Mouse (Mus musculus) spleen, postnatal 10 days (tissue): ENCODE results near the gene Grin2a.

Source experiments
- DNase-seq, 2 experiments: peaks; one replicate each; pipeline ENCODE4 v3.0.0; 2021 to 2022; ENCODE audit warnings: low spot score in 2 of 2

The Grin2a gene

DNA sequence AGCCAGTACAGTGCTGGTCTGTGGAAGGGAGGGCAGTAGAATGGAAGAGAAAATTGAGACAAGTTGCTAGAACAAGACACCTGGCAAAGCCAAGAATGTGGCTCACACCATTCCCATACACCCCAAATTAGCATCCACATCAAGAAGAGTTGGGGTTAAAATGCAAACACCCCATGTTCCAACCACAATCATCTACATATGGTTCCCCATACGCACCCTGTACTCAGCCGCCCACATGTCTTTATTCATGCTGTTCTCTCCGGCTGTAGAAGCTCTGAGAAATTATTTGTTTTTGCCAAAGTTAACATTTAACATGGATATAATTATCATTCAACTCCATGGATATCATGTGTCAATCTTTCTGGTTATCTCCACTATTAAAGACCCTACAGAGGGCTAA is 22.7 kb downstream of the Grin2a start:
- no peak for DNase-seq

DNA sequence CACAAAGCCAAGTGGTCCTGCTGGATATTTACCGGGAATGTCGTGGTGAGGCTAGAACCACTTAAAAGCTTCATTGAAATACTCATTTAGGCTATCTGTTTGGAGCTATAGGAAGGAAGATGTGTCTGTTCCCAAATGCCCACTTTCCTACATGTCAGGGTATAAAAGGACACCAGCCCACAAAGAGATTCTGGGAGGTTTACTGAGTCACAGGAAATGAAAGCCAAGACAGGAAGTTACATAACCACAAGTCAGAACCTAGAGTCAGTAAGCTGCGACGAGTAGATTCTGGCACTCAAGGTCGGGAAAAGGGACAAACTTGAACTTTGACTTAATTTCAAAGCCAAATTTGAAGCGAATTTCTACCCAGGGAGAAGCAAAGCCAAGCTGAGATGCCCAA is 30.9 kb downstream of the Grin2a start:
- DNase-seq, result no peak

DNA sequence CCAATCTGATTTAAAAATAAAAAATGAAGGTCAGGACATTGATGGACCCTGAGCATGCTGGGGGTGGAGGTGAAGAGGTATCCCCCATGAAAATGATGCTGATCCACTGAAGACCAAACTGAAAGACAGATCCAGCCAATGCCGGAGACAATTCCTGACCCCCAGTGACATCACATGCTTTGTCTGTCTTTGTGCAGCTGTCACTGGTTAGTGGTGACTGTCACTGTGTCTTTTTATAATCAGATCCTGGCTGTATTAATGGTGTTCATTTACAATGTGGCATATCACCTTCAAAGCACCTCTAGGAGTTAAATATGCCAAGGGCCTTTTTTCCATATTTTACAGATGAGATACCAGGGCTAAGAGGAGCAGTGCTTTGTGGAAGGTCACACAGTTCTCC is 32.9 kb downstream of the Grin2a start:
- DNase-seq, result no peak

DNA sequence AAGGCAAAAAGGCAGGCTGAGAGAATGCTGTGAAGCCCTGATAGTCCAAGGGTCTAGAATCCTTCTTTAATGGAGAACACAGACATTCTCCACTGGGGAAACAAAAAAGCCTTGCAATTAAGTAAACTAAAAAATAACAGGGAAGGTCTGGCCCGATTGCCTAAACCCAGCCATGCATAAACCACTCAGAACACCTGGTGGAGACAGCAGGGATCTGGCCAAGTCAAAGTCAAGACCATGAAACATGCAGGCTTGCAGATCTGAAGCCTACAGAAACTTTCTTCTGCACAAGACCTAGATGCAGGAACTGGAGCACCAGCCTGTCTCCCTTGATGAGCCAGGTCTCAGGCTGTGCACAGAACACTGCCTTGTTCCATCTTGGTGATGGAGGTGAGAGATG is 36.0 kb downstream of the Grin2a start:
- no peak for DNase-seq

DNA sequence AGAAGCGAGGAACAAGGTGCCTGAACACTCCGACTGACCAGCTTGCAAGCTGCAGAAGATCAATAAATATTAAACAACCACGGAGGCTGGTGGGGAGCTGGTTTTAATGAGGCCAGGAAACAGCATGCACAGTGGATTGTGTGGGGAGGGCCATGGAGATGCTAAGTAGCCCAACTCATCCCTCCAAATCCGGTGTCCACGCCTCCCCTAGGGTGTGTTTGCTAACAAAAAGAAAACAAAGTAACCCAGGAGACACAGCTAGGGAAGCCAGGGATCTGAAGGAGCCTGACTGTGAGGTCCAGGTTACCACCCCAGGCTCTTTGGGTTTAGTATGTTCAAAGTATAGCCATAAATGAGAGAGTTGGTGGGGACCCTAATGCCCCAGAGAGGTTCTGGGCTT is 41.1 kb downstream of the Grin2a start:
- no peak for DNase-seq

DNA sequence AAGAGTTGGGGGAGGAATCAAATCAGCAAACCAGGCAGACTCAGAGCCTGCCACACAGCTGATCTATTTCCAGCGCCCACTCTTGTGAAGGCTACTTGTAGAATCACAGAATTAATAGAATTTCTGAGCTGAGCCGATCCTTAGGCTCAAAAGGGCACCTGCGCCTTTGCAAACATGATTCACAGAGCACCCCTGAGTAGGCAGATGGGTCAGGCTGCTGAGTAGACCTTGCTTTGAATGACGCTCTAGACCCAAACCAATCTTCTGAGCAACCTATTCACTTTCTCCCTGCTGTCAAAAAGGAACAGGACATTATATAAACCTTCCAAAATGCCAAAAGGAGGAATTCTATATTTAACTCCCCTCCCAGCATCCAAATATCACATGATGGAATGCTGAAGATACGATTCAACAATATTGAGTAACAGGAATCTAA is 41.9 kb downstream of the Grin2a start:
- no peak for DNase-seq

DNA sequence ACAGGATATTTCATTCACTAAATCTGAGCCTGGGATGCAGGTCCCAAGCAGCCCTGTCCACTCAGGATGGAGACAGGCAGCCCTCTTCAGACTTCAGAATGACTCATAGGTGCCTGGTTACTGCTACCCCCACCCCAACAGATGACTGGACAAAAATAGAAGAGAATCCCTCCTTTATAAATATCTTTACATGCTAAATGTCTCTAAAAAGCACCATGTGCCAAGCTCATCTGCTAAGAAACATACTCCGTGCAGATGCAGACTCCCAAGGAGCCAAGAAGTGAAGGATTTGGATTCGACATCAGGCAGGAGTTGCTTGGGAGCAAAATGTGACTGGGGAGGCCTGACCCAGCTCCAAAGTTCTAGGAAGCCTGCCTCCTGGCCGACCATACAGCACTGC is 46.1 kb downstream of the Grin2a start:
- DNase-seq, result no peak

DNA sequence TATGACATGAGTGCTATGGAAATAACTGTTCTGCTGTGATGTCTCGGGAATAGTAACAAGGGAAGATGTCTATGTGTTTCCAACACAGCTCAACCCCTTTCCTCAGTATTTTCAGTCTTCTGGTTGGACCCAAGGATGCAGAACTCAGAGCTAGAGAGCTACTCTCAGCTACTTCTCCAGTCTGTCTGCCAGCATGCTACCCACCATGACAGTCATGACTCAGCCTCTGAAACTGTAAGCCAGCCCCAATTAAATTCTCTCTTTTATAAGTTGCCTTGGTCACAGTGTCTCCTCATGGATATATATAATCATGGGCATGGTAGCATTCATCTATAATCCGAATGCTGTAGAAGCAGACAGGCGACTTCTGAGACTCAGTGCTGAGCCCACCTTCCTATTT is 47.9 kb downstream of the Grin2a start:
- DNase-seq, result no peak

DNA sequence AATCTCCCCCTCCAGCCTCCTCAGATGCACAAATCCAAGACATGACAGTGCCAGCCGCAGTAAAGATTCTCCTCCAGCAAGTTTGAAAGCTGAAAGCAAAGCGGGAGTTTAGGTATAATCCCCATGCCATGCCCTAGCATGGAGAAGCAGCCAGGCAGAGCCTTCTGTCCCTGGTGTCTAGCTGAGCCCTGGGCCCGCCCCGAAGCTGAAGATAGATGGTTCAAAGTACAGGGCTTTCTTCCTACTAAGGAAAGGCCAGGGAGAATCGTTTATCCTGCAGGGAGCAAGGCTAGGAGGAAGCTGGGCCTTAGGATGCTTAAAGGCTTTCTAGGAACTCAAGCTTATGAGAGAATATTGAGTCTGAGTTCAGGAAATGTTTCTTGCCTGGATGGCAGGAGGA is 50.5 kb downstream of the Grin2a start:
- DNase-seq, result no peak

DNA sequence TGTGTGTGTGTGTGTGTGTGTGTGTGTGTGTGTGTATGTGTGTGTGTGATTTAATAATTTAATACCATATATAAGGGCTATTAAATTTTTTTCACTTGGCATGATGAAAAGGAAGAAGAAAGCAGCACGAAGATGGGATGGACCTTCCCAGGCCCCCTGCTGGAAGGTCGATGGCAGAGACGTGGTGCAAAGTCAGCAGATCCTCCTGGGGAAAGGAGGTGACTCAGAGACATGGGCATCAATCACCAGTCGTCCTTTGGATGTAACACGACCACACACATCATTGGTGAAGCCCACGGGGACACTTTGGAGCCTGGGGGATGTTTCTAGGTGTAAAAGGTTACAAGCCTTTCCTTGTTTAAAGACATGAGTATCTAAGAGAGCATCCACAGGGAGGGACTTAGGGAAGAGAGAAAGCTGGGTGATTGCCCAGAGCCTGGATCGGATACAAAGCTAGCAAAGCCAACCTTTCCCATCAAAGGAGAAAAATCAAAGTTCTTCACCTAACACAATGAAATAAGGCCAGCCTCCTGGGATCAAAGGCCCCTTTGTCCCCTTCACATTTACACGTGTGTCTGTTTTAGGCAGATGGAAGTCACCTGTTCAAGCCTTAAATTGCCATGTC is 53.9 kb downstream of the Grin2a start:
- DNase-seq, result no peak

DNA sequence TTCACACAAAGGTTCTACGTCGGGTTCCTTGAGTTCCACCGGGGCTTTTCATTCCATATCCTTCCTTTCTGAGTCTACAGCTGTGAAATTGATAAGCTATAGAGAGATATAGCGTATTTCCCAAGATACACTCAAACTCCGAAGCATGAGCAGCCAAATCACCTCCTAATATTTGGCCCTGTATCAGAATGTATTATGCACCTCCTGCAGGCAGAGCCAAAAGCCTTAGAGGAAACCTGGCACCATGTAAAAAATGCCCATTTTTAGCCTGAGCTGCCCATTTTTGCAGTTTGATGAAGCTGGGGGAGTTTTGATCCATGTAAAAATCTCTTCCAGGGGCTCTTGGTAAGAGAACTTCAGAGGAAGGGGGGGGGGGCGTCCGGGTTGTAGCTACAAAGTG is 54.6 kb downstream of the Grin2a start:
- no peak for DNase-seq

DNA sequence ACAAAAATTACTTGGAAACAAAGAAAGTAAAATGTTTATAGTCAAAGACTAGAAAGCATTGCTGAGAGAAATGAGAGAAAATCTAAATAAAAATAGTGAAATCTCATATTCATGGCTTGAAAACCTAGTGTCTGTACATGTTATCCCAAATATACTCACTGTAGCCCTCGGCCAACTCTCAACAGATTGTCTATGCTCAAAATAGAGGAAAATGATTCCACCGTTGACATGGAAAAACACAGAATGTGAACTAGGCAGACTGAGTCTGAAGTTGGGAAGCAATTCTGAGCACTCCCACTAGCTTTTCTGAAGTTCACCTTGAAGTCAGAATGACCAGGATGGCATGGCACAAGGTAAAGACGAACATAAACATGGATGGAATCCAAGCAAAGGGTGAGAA is 84.7 kb downstream of the Grin2a start:
- no peak for DNase-seq

DNA sequence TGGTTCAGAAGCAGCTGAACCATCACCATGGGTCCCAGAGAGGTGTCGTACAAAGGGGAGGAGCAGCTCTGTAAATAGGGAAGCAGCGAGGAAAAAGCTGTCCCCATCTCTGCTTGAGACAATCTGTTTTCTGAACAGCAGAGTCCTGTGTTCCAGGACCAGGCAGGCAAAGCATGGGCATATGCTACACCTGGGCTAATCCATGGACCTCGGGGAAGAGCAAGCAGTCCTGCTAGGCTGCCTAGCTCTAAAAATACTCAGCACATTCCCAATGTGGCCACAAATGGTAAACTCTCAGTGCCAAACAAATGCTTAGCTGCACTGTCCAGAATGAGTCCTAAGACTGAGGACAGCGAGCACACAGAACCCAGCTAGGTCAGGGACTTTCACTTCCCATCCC is 86.1 kb downstream of the Grin2a start:
- DNase-seq, result no peak

DNA sequence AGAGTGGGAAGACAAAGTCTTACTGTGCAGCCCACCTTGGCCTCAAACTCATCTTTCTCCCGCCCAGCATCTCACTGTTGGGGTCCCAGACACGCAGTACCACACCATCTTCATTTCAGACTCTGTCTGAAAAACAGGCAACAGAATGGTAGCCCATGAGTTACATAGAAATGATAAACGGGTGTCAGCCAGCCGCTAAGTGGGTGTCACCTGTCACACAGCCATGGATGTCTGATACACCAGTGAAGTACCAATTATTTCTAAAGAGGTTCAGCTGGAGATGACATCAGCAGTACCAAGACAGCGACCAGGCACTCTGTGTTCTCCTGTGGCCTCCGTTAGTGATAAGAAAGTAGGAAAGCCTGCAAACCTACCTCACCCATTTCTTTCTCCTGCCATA is 90.9 kb downstream of the Grin2a start:
- DNase-seq, result no peak

DNA sequence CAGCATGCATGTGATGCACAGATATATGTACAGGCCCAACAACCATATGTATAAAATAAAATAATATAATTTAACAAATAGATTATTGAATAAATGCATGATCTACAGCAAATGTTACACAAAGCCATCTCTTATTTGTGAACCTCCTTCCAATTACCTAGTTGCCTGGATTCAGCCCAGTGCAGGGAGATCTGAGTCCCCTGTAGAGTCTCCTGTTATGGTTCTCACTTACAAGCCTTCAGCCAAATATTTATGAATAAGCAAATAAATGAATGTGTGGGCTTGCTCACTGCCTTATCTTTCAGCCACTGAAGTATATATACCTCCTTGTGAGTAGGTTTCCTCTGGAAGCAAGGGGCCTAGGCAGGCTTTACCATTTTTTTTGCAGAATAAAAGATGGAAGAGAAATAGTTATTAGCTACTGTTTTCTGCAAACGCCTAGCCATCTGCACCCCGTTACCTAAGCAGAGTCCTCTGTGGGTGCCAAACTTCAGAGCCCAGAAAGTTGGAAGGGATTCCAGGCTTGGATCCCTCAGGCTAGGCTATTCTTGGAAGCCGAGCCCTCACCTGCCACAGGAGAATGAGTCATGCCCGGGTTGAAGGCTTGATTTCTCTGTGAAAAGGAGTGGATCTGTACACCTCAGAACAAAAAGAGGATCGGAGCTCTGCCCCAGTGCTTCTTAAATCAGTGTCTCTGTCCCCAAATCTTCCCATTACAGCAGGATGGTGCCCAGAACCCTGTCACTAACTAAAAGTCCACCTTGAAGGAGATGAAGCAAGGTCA is 92.5 kb downstream of the Grin2a start:
- no peak for DNase-seq

DNA sequence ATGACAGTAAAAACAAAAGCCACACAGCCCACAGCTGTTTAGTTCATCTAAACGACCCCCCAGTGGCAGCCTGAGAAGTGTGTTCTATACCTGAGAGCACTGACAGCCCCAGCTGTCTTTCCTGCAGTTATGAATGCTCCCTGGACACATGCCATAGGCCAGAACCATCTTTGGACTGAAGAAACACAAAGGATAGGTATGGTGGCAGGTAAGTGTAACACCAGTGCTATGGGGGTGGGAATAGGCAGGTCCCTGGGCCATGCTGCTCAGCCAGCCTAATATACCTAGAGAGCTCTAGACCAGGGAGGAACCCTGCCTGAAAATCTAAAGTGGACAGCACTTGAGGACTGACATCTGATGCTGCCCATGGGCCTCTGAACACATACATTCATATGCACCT is 93.9 kb downstream of the Grin2a start:
- DNase-seq, result no peak

DNA sequence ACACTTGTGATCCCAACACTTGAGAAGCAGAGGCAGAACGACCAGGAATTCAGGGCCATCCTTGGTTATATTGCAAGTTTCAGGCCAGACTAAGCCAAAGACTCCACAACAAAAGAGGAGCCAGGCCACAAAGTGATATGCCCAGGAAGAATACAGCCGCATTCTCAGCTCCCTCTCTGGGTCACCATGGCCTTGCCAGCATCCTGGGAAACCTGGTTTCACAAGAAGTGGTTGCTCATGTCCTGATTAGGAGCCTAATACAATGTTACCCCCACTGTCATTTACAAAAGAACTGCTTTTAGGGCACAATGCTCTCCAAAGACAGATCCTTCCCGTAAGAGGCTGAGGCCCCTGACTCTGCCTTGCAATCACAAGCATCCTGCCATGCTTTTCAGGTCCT is 94.4 kb downstream of the Grin2a start:
- DNase-seq, result no peak

DNA sequence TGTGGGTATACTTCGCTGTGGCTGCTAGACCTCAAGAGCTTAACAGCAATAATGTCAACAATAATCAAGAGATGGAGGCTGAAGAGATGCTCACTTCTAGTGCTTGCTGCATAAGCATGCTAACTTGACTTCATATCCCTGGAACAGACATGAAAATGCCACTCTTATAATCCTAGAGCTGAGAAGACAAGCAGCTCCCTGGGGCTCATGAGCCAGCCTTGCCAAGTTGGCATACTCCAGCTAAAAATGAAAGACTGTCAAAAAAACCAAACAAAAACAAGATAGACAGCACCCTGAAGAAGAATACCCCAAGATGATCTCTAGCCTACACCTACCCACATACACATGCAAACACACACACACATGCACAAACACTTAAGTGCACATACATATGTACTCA is 95.2 kb downstream of the Grin2a start:
- no peak for DNase-seq

DNA sequence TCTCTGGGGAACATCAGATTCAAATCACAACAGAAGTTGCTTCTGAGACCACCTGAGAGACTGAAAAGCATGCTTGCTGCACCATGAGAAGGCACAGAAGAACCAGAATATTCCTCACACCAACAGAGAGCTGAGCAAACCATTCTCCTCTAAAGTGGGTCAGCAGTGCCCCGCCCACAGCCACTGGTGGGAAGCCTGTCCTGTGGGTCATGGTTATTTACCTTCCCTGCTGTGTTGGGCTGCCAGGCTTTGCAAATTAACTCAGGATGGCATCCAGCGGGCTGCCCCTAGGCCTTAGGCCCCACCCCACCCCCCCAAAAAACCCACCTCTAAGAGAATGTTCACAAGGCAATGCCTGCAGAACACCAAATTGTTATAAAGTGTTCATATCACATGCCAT is 96.2 kb downstream of the Grin2a start:
- DNase-seq, result no peak

DNA sequence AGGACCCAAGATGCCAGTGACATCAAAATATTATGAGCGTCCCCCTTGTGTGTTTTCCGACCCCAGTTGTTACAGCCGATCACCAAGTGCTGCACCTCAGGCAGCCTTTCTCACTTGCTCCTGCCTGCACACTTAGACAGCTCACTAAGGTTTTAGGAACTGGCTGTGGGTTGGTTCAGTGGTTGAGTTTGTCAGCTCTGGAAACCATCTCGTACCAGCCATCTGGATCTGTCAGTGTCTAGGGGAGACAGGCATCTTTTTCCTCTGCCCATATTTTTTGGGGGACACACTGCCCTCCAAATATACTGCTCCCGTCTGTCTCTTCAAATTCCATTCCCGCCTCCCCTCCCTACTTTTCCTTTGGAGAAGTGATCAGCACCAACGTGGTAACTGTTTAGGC is 99.8 kb downstream of the Grin2a start:
- no peak for DNase-seq

DNA sequence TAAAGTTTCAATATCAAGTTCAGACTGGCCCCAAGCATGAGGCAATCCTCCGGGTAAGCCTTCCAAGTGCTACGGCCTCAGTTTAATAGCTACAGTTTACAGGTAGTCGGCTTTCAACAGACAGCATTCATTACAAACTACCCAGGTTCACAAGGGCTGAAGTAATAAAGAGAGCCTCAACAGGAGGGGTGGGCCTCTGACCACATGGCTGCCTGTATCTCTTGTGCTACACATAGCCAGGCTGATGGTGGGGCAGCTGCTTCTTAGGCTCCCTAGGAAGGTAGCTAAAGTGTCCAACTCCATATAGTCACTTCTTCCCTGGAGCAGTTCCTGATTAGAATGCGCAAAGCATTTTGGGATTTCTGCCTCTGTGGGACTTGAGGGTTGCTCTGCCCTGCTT is 109.2 kb downstream of the Grin2a start:
- no peak for DNase-seq

DNA sequence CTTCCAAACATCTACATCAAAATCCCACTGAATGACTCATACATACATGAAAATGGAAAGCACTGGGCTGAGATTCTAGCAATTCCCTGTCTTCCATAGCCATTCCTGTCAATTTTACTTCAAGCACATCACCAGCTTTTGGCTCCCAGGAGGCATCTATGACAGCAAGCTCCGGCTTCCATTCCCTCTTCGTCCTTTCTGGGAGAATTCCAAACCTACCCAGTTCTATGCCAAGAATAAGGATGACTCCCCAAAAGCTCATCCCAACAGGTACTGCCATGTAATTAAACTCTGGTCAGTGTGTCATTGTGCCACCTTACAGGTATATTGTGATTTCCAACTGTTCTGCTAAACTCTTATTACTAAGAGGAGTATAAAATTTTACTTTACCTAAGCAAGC is 111.2 kb downstream of the Grin2a start:
- DNase-seq, result no peak

DNA sequence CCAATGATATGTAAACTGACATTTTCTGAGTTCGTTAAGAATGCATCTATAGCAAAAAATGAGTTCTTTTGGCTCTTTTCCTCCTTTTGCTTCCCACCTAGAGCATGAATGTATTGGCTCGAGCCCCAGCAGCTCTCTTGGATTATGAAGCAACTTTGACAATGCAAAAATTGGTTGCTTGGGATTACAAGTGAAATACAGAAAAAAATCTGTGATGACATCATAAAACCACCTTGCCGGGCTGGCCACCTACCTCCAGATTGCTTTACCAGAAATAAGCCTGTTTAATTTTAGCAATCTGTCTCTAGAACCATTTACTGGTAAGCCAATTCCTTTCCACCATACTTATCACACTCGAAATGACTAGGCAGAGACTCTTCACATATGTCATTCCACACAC is 112.9 kb downstream of the Grin2a start:
- DNase-seq, result no peak

DNA sequence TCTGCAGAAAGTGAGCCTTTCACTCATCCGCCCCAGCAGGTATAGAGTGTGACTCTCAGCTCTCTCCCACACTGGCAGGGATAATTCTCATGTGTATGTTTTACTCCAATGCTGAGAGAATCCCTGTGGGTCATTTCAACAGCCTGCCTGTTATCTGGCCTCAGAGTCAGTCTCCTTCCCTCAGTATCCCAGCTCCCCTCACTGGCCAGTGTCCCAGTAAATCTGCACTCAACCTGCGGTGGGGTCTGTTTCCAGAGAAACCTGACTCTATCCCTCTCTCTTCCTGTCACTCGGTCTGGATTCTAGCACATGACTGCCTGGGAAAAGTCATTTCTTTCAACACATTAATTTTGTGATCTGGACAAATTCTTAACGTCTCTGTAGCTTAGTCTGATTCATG is 122.4 kb downstream of the Grin2a start:
- DNase-seq, result no peak
